Mouse (Mus musculus): ENCODE results near the gene Nckap5. TPM values are rescaled to one million over a fixed set of nuclear protein-coding genes. Genes with fewer than 3 reads are reported as not detected.
A peak's percentile ranks its signal among the peaks of the same experiment; 100 is the strongest.

Nckap5 gene
- total RNA-seq, 2 experiments from 2014 or later = 9.6 to 13.1 TPM

DNA sequence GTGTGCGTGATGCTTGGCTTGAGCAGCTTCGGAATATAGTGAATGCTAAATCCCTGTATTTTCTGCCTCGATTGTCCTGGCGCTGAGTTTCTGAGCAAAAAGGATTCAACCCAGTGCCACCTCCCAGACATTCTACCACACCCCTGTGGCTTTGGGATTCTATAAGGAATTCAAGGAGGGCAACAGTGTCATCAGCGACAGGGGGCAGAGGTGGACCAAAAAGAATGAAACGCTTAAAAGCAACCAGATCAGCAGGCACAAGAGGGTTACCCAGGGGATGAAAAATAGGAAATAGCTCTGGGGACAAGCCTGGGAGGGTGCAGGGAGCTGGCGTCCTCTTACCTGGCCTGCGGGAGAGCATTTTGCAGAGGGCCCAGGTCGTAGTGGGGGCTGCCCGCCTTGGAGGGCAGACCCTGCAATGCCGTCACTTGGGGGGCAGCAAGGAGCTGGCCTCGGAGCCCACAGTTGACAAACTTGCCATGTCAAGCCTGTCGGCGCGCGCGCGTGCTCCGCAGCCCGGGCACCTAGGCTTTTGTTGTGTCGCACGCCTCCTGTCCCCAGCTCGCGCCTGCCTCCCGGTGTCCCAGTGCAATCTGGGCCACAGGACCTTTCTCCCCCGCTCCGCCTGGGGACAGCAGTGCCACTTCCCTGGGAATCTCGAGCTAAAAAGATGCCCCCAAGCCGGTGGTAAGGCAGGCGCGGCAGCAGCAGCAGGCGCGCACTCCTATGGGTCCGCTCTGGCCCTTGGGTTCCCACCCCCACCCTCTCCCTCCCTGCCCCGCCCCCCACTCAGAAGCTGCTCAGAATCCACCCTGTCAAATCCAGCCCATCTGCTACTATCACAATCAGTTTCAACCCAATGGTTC, 338.2 kb downstream of the Nckap5 start:
- intact Hi-C loops (cut with DNase I) = loop anchor here (5.0 kb wide), 2 partner anchors 235 to 435 kb away; no protein-coding TSS in a partner anchor
- DNase-seq = peak; percentile 45 to 47

DNA sequence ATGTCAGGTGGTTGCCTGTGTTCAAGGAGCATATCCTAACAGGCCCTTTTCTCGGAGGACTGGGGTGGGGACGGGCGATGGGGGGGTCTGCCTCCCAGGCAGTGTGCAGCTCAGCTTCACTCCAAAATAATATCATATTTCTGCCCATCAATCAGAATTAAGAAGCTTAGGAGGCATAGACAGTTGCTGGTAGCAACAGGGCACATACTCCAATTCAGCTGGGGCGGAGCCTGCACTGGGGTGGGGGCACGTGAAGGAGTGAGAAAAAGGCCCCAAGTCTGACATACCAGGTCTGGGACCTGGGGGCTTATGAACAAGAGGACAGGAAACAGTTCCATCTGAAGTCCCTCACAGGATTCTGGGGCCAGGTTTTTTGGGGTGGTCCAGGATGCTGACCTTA, 339.2 kb downstream of the Nckap5 start:
- intact Hi-C loops (cut with DNase I) = loop anchor here (5.0 kb wide), 2 partner anchors 236 to 436 kb away; no protein-coding TSS in a partner anchor

DNA sequence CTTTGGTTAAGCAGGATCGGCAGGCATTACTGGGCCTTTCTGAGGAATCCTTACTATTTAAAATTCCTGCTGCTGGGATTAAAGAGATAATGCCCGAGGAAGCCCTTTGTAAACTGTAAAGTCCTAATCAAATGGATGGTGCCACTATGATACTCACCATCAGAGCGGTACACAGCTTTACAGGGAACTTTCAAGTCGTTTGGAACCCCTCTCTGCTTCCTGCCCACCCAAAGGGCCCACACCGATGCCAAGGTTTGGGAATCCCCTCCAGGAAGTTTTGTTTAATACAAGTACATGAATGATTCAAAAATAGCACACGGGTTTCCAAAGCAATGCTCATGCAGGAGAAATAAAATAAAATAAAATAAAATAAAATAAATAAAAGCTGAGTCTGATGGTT, 340.3 kb downstream of the Nckap5 start:
- intact Hi-C loops (cut with DNase I) = loop anchor here (5.0 kb wide), 2 partner anchors 237 to 437 kb away; no protein-coding TSS in a partner anchor

More for the DNA sequence above, 339.2 kb downstream of the Nckap5 start:
- DNase-seq = no peak

GRCm38 (mm10) chr1:126484664-126485087, 345.9 kb downstream of the Nckap5 start:
- peak; percentile 72 to 77 for DNase-seq
- intact Hi-C loops (cut with DNase I) = loop anchor here (5.0 kb wide), 1 partner anchor 318 kb away; no protein-coding TSS in a partner anchor

More for the DNA sequence above, 340.3 kb downstream of the Nckap5 start:
- no peak for DNase-seq

- intact Hi-C loops (cut with DNase I) = loop anchor here (5.0 kb wide), 1 partner anchor 319 kb away; no protein-coding TSS in a partner anchor
- no peak for DNase-seq
Observed at GRCm38 (mm10) chr1:126483665-126484064, 346.9 kb downstream of the Nckap5 start.

GRCm38 (mm10) chr1:126481459-126482228, 349.0 kb downstream of the Nckap5 start:
- intact Hi-C loops (cut with DNase I) = loop anchor here (5.0 kb wide), 1 partner anchor 321 kb away; no protein-coding TSS in a partner anchor

DNA sequence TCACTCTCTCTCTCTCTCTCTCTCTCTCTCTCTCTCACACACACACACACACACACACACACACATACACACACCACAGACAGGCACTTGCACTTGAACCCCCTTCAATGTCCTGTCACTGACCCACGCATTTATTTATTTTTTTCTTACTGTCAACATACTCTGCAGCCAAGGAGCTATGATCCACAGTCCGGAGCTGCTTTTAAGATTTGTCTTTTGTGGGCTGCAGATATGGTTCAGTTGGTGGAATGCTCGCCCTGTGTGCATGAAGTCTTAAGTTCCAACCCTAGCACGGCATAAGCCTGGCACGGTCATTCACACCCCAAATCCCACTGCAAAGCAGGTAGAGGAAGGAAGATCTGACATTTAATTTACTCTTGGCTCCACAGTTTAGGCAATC, 357.6 kb downstream of the Nckap5 start:
- intact Hi-C loops (cut with DNase I) = no loop called here
- DNase-seq = no peak

More at GRCm38 (mm10) chr1:126481459-126482228, 349.0 kb downstream of the Nckap5 start:
- no peak for DNase-seq

GRCm38 (mm10) chr1:126471419-126471818, 359.2 kb downstream of the Nckap5 start:
- DNase-seq = no peak
- intact Hi-C loops (cut with DNase I) = no loop called here

GRCm38 (mm10) chr1:126470883-126471282, 359.7 kb downstream of the Nckap5 start:
- no peak for DNase-seq
- intact Hi-C loops (cut with DNase I) = no loop called here

DNA sequence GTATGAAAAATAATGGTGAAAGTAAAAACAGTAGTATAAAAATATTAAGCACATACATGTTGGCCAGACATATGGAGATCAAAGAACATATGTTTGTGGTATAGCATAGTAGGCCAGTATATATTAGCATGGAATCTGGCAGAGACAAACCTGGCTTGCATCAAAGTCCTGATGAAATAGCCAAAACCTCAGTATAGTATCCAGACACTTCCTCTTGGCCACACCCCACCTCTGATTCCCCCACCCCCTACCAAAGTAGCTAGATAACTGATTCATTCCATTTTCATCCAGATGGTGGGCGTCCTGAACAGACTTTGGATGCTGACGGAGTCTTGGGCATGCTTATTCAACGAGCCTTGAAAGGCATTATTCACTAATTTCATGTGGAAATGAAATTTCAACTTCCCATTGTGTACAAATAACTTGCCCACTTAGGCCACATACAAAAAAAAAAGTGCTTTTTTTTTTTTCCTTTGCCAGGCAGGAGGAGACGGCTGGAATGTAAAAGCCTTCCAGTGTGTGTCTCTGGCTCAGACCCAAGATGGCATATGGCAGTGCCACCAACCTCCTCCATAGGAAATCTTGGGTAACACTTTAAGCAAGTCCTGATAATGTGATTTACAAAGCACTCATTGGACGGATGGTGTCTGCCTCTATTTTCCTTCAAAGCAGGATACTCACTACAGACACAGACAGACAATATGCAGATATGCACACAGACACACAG, 360.6 kb downstream of the Nckap5 start:
- DNase-seq = no peak
- intact Hi-C loops (cut with DNase I) = no loop called here

DNA sequence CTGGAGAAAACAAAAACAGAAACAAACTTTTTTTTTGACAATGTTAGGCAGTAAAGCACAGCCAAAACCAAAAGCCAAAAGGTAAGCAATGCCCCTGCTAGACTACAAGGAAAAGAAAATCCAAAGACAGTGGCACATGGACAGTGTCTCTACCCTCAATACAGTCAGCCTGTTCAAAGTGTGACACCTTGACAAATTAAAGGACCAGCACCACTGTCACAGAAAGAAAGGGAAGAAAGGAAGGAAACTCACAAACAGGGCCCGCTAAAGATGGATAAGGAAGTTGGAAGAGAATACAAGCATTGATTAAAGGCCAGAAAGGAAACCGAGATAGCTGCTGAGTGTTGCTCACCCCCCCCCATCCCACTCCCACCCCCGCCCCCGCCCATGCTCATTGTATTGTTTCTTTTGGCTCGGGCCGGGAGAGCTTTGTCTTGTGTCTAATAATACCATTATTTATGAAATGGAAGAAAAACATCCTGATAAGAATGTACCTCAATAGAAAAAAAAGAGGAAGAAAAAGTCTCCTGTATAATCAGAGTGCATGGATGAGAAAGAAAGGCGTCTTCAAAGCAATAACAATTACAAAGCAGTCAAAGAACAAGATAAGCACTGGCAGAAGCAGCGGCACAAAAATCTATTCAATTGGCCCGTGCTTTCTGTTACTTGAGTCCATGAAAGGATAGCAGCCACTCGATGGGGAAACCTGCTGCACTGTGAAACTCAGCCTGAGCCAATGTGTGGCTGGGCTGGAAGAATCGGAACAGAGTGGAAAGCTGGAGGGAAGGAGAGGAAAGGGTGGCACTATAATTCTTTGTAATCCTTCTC, 368.9 kb downstream of the Nckap5 start:
- intact Hi-C loops (cut with DNase I) = no loop called here

DNA sequence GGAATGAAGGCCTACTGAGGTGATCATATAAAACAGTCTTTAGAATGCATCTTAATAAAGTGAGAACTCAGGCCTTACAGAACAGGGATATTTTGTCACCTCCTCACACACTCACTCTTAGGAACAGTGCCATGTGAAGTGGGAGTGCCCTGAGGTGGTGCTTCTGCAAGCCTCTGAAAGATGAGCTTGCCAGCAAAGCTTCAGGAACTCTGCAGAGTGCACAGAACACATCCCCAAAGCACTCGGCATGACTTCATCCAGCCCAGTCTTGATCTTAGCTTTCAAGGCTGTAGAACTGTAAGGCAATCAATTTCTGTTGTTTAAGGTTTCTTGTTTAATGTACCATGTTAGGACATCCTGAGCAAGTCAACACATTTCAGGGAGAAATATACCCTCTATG, 372.9 kb downstream of the Nckap5 start:
- DNase-seq = no peak
- intact Hi-C loops (cut with DNase I) = no loop called here

More for the DNA sequence above, 368.9 kb downstream of the Nckap5 start:
- no peak for DNase-seq

DNA sequence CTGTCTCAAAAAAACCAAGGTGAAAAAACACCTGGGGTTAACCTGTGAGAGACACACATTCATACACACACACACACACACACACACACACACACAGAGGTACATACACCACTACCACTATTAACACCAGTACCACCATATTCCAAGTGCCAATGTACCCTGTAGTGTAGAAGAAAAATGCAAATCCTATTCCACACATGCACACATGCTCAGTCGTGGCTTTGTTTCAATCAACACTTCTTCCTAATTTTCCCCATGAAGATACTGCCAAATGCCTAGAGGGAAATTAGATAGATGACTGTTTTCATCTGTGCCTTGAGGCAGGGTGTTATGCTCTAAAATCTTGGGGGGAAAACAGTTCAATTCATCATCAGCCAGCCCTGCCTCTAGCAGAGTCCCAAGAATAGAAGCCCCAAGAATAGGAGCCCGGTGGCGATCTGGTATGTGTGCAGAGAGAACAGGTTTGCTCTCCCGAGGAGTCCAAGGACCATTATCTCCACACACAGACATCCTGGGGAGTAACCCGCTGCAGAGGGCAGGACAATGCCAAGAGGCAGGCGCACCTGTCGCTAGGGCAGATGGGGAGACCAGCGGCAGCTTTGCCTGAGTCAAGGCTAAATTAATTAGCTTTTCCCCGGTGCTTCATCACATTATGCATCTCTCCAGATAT, 376.0 kb downstream of the Nckap5 start:
- DNase-seq = no peak
- intact Hi-C loops (cut with DNase I) = no loop called here

DNA sequence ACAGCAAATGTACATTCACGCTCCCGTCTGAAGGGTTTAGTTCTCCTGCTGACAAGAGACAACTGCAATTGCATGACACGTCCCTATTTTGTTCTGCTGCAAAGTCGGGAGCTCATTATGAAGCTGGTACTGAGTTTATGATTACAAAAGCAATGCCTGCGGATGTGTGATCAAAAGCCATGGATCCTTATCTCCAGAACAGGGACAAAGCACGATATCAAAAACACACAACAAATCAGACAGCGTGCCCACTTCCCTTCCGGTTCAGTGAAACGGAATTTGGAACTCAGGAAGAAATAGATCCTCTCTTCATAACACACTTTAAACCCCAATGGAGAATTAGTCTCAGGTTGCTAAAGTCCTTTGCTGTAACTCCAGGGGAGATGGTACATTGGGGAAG, 379.1 kb downstream of the Nckap5 start:
- intact Hi-C loops (cut with DNase I) = no loop called here
- DNase-seq = no peak

- intact Hi-C loops (cut with DNase I) = no loop called here
- DNase-seq = no peak
Observed at GRCm38 (mm10) chr1:126449424-126449823, 381.2 kb downstream of the Nckap5 start.

DNA sequence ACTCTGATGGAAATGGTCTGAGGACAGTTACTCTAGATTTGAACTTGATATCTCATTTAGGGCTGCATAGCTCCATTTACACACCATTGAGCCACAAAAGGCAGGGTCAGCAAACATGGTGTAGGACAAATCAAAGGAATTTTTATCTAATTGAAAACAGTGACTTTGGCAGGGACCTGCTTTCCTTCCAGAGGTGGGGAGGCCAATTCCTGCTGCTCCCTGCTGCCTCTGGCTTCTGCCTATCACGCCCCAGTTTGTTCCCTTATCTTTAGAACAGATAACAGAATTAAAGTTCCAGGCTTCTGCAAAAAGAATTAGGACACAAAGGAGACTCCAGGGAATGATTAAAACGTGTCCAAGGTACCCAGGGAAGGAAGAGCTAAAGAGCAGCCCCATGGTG, 386.7 kb downstream of the Nckap5 start:
- no peak for DNase-seq

GRCm38 (mm10) chr1:126442723-126443122, 387.9 kb downstream of the Nckap5 start:
- intact Hi-C loops (cut with DNase I) = no loop called here
- DNase-seq = no peak

More for the DNA sequence above, 386.7 kb downstream of the Nckap5 start:
- intact Hi-C loops (cut with DNase I) = no loop called here

GRCm38 (mm10) chr1:126438000-126438572, 392.5 kb downstream of the Nckap5 start:
- intact Hi-C loops (cut with DNase I) = no loop called here
- no peak for DNase-seq

Measured in heart, postnatal 14 days (tissue).